Mouse (Mus musculus) lung, postnatal 4 days (tissue): ENCODE results near the gene Srgn.
"Not testable (repeated sequence)": the region's sequence is repeated elsewhere in the genome, so short reads cannot be mapped to it uniquely, and the experiment has no call there.

Source experiments
- DNase-seq, 2 experiments: peaks; one replicate each; pipeline ENCODE4 v3.0.0; 2021

Srgn gene

GRCm38 (mm10) chr10:62520911-62521310 is 6.3 kb downstream of the Srgn start:
- no peak for DNase-seq

- no peak for DNase-seq
Measured at GRCm38 (mm10) chr10:62517511-62517910, 9.7 kb downstream of the Srgn start.

- no peak for DNase-seq
Measured at GRCm38 (mm10) chr10:62512855-62513254, 14.4 kb downstream of the Srgn start.

- no peak for DNase-seq
Measured at GRCm38 (mm10) chr10:62511528-62511927, 15.7 kb downstream of the Srgn start.

- DNase-seq, result peak in 1 of 2 experiments; percentile 21
Measured at GRCm38 (mm10) chr10:62509032-62509656, 18.1 kb downstream of the Srgn start.

- peak; percentile 58 to 71 for DNase-seq
Measured at GRCm38 (mm10) chr10:62508459-62508858, 18.8 kb downstream of the Srgn start.

GRCm38 (mm10) chr10:62507591-62508308 is 19.5 kb downstream of the Srgn start:
- DNase-seq, result peak; percentile 42 to 65

- DNase-seq, result no peak
Measured at GRCm38 (mm10) chr10:62507071-62507470, 20.2 kb downstream of the Srgn start.

GRCm38 (mm10) chr10:62506019-62506556 is 21.2 kb downstream of the Srgn start:
- peak in 1 of 2 experiments; percentile 33 for DNase-seq

GRCm38 (mm10) chr10:62505224-62505983 is 21.8 kb downstream of the Srgn start:
- DNase-seq, result no peak

GRCm38 (mm10) chr10:62503836-62504628 is 23.2 kb downstream of the Srgn start:
- DNase-seq, result no peak

- DNase-seq, result no peak
Measured at GRCm38 (mm10) chr10:62503353-62503752, 23.9 kb downstream of the Srgn start.

- no peak for DNase-seq
Measured at GRCm38 (mm10) chr10:62501951-62502350, 25.3 kb downstream of the Srgn start.

GRCm38 (mm10) chr10:62500916-62501615 is 26.2 kb downstream of the Srgn start:
- DNase-seq, result no peak

- peak; percentile 45 to 80 for DNase-seq
Measured at GRCm38 (mm10) chr10:62500088-62500915, 26.9 kb downstream of the Srgn start.

- not testable (repeated sequence) for DNase-seq
Measured at GRCm38 (mm10) chr10:62491681-62492080, 35.6 kb downstream of the Srgn start.

- DNase-seq, result peak in 1 of 2 experiments; percentile 64
Measured at GRCm38 (mm10) chr10:62488266-62488665, 39.0 kb downstream of the Srgn start.

GRCm38 (mm10) chr10:62486618-62487415 is 40.4 kb downstream of the Srgn start, which contains the start of gene Vps26a:
Gene Vps26a (minus strand): TSS chr10:62486805.
- peak; percentile 98 to 99 for DNase-seq

GRCm38 (mm10) chr10:62485878-62486582 is 41.2 kb downstream of the Srgn start:
- DNase-seq, result no peak
